Mouse (Mus musculus) A20 (cell line): ENCODE measurements around the gene Slc22a22.
"Not testable (repeated sequence)": the region's sequence is repeated elsewhere in the genome, so short reads cannot be mapped to it uniquely, and the experiment has no call there.

ENCODE experiments used
- DNase-seq: peaks from one replicate; pipeline ENCODE4 v3.0.0-alpha.2; 2011; ENCODE audit warnings: low read depth, low spot score

Slc22a22 gene

GRCm38 (mm10) chr15:57380381-57380780 lies 97.0 kb downstream of the Slc22a22 start:
- DNase-seq = no peak

DNA sequence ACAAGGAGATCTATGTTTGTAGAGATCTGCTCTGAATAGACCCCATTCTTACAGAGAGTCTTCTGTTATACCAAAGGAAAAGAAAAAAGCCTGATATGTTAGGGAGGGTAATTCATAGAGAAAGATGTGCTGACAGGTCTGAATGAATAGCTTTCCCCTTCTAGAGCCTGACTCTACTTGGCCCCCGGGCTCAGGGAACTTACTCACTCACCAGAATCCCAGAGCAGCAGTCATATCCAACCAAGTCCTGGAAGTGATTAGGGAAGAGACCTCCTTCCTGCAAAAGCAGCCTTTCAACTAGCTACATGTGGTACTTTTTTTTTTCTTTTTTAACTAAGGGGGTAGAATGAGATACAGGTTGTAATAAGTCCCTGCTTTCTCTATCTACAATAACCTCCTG lies 111.0 kb downstream of the Slc22a22 start:
- DNase-seq = no peak

- DNase-seq = no peak
These were observed 122.1 kb downstream of the Slc22a22 start for GRCm38 (mm10) chr15:57355278-57355677.

- DNase-seq = no peak
These were observed 136.9 kb downstream of the Slc22a22 start for GRCm38 (mm10) chr15:57340499-57340898.

GRCm38 (mm10) chr15:57331326-57331725 lies 146.1 kb downstream of the Slc22a22 start:
- no peak for DNase-seq

DNA sequence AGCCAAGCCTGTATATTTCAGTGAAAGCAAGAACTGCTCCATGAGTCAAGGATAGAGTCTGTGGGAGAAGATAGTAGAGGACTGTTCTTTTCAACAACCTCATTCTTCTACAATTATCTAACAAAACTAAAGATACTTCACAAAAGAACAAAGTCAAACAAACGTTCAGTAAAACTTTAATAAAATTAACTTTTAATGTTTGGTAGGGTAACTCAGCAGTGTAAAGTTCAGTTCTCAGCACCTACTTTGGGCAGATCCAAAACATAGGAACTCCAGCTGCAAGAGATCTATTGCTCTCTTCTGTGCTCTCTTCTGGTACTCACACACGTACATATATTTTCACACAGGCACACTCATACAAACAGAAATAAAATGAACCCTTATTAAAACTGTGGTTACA lies 159.4 kb downstream of the Slc22a22 start:
- no peak for DNase-seq

DNA sequence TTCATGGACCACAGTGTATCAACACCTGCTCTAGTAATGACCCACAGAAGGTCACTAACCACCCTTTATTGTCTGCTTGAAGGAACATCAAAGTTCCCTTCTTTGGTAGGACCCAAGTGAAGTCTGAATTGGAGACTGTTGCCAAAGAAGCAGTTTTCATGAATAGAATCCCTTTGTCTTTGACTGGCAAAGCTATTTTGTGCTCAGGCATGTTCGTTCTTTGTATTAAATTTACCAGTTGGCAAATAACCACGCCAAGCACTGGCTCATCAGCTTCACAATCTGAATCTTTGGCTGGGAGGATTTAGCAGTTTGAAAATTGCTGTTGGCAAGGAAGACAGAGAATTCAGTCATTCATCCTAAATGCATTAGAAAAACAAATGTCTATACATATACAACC lies 160.9 kb downstream of the Slc22a22 start:
- DNase-seq = no peak

GRCm38 (mm10) chr15:57302710-57303109 lies 174.7 kb downstream of the Slc22a22 start:
- DNase-seq = no peak

- no peak for DNase-seq
These were observed 198.9 kb downstream of the Slc22a22 start for GRCm38 (mm10) chr15:57278505-57278904.

DNA sequence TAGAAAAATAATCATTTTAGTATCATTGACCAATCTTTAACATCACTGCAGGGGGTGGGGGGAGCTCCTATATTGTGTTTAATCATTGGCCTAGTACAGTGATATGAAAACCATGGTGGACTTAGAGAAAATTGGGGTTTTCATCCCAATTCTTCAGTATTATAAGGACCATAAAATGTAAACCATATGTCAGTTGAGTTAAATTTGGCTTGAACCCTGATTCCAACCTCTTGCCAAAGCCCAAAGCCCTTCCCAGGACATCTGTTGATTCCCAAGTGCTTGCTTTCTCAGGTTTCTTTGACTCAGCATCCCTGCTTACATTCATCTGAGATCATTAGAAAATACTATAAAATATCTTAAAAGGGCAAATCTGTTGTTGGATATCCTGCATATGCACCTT lies 201.0 kb downstream of the Slc22a22 start:
- DNase-seq = no peak

DNA sequence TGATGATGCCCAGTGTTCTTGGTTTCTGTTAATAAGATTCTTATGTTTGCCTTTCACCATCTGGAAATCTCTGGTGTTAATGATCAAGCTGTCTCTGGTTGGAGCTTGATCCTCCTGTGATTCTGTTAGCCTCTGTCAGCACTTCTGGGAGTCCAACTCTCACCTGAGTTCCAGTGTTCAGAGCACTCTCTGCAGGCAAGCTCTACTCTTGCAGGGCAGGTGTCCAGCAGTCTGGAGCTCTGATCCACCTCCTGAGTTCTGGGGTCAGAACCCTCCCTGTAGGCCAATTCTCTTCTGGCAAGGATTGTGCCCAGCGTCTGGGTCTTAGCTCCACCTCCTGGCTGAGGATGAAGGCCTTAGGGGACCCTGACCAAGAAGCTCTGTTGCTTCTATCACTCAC lies 237.4 kb downstream of the Slc22a22 start:
- DNase-seq = not testable (repeated sequence)

DNA sequence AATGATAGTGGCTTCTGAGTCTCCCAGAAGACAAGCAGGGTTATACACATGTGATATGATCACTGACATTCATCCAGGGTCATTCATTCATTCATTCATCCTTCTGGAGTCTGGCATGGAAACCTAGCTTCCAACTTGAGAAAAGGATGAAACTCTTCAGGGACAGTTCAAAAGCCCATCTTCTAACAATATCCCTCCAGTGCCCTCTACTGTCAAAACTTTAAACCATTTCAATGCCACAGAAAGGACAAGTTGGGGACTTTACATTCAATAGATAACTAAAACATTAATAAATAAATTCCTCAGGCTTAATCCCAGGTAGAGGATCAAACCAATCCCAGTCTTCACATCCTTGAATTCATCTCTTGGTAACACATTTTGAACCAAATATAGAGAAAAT lies 247.0 kb downstream of the Slc22a22 start:
- DNase-seq = no peak

DNA sequence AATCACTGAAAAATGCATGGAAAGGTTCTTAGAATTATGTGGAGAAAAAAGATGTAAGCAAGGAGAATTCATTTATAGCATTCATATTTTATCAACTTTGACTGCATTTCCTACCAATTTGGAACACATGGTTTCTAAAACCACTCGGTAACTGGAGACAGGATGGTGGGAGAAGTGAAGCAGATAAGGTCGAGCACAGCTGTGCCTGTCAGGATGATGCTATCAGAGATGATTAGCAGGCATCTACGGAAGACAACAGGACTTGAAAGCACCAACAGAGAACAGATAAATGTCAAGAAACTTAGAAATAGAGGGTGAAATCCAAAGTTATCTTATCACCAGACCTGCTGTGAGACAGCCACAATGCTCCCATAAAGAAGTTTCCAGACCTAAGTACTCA lies 272.1 kb downstream of the Slc22a22 start:
- DNase-seq = no peak

- no peak for DNase-seq
These were observed 272.9 kb downstream of the Slc22a22 start for GRCm38 (mm10) chr15:57204444-57204930.
